Mouse (Mus musculus): ENCODE data around the gene B3gnt3. TPM values are rescaled to one million over a fixed set of nuclear protein-coding genes. Genes with fewer than 3 reads are reported as not detected.
"Not testable (repeated sequence)": the region's sequence is repeated elsewhere in the genome, so short reads cannot be mapped to it uniquely, and the experiment has no call there.

B3gnt3 gene
- polyA plus RNA-seq (2014; fragmentation: Nextera tagmentation; extraction: Ambion mirVana): 0.36 and 0.45 TPM in 2 replicates

GRCm38 (mm10) chr8:71701414-71702086 is at the start of gene B3gnt3:
Gene B3gnt3 (minus strand): TSS chr8:71701789.
- DNase-seq (ENCODE audit: low spot score) (peak; percentile 12), ATAC-seq (ENCODE audit: low FRiP score) (no peak)
- Histone ChIP-seq H3K36me3 (ENCODE audit: control insufficient read depth, insufficient read depth, low read length) (no peaks in the 10 kb centered on the region), H3K27me3 (ENCODE audit: control insufficient read depth, insufficient read depth, low read length) (peaks cover 46% of the 10 kb centered on the region), H3K9ac (ENCODE audit: low read depth, low read length) (no peak within 1 kb of the TSS), H3K4me1 (replicated peaks; ENCODE audit: control insufficient read depth, insufficient read depth, low read length) (no peaks in the 10 kb centered on the region), H3K4me3 (ENCODE audit: low read depth, low read length) (no peak within 1 kb of the TSS), H3K27ac (ENCODE audit: low read depth, low read length) (no peak within 1 kb of the TSS), H3K4me2 (replicated peaks; ENCODE audit: low read depth, low read length) (no peak within 1 kb of the TSS), H3K9me3 (ENCODE audit: control insufficient read depth, low read length) (no peaks in the 10 kb centered on the region)
- 18% methylated on average over 25 of the region's 34 CpGs for WGBS

GRCm38 (mm10) chr8:71749321-71750075 is 47.9 kb upstream of the B3gnt3 start:
- ATAC-seq (ENCODE audit: low FRiP score); H3K4me1 ChIP-seq (replicated peaks; ENCODE audit: control insufficient read depth, insufficient read depth, low read length); H3K4me2 ChIP-seq (replicated peaks; ENCODE audit: low read depth, low read length); H3K9ac ChIP-seq (ENCODE audit: low read depth, low read length); DNase-seq (ENCODE audit: low spot score); H3K27ac ChIP-seq (ENCODE audit: low read depth, low read length); H3K4me3 ChIP-seq (ENCODE audit: low read depth, low read length); H3K27me3 ChIP-seq (ENCODE audit: control insufficient read depth, insufficient read depth, low read length); H3K36me3 ChIP-seq (ENCODE audit: control insufficient read depth, insufficient read depth, low read length); H3K9me3 ChIP-seq (ENCODE audit: control insufficient read depth, low read length): not testable (repeated sequence)
- WGBS: 80% methylated on average over 6 of the region's 6 CpGs

DNA sequence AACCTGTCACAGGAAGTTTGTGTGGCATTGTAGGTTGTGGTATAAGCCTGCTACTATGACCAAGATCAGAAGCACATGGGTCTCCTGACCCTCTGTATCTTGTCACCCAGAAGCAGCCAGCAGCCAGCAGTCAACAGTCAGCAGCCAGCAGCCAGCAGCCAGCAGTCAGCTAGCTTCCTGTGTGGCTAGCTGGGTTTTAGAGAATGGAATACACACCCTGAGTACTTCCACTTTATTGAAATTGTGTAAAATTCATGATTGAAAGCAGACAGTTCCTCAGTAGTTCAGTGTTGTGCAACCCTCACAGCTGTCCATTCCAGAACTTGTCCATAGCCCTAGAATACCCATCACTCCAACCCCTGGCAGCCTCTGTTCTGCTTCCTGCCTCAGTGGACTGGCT is 45.5 kb upstream of the B3gnt3 start:
- not testable (repeated sequence) for DNase-seq (ENCODE audit: low spot score); H3K27ac ChIP-seq (ENCODE audit: low read depth, low read length); H3K4me1 ChIP-seq (replicated peaks; ENCODE audit: control insufficient read depth, insufficient read depth, low read length); H3K36me3 ChIP-seq (ENCODE audit: control insufficient read depth, insufficient read depth, low read length); H3K4me3 ChIP-seq (ENCODE audit: low read depth, low read length); ATAC-seq (ENCODE audit: low FRiP score); H3K4me2 ChIP-seq (replicated peaks; ENCODE audit: low read depth, low read length); H3K9ac ChIP-seq (ENCODE audit: low read depth, low read length); H3K9me3 ChIP-seq (ENCODE audit: control insufficient read depth, low read length); H3K27me3 ChIP-seq (ENCODE audit: control insufficient read depth, insufficient read depth, low read length)

- ATAC-seq (ENCODE audit: low FRiP score) (no peak), DNase-seq (ENCODE audit: low spot score) (no peak)
- Histone ChIP-seq H3K36me3 (ENCODE audit: control insufficient read depth, insufficient read depth, low read length) (no peaks in the 10 kb centered on the region), H3K4me3 (ENCODE audit: low read depth, low read length) (no peak overlapping the region), H3K9ac (ENCODE audit: low read depth, low read length) (no peak overlapping the region), H3K4me2 (replicated peaks; ENCODE audit: low read depth, low read length) (no peak overlapping the region), H3K9me3 (ENCODE audit: control insufficient read depth, low read length) (no peaks in the 10 kb centered on the region), H3K27ac (ENCODE audit: low read depth, low read length) (no peak overlapping the region), H3K27me3 (ENCODE audit: control insufficient read depth, insufficient read depth, low read length) (no peaks in the 10 kb centered on the region; the same call in 1 of the 2 replicates), H3K4me1 (replicated peaks; ENCODE audit: control insufficient read depth, insufficient read depth, low read length) (no peaks in the 10 kb centered on the region)
- 93% methylated on average over 1 of the region's 1 CpGs for WGBS
Observed at GRCm38 (mm10) chr8:71745322-71745721, 43.7 kb upstream of the B3gnt3 start.

GRCm38 (mm10) chr8:71742783-71743182 is 41.2 kb upstream of the B3gnt3 start:
- ATAC-seq (ENCODE audit: low FRiP score) (no peak), DNase-seq (ENCODE audit: low spot score) (no peak)
- Histone ChIP-seq H3K4me2 (replicated peaks; ENCODE audit: low read depth, low read length) (no peak overlapping the region), H3K36me3 (ENCODE audit: control insufficient read depth, insufficient read depth, low read length) (no peaks in the 10 kb centered on the region), H3K9me3 (ENCODE audit: control insufficient read depth, low read length) (no peaks in the 10 kb centered on the region), H3K27me3 (ENCODE audit: control insufficient read depth, insufficient read depth, low read length) (no peaks in the 10 kb centered on the region; the same call in 1 of the 2 replicates), H3K4me1 (replicated peaks; ENCODE audit: control insufficient read depth, insufficient read depth, low read length) (no peaks in the 10 kb centered on the region), H3K9ac (ENCODE audit: low read depth, low read length) (no peak overlapping the region), H3K4me3 (ENCODE audit: low read depth, low read length) (no peak overlapping the region), H3K27ac (ENCODE audit: low read depth, low read length) (no peak overlapping the region)
- 70% methylated on average over 2 of the region's 2 CpGs for WGBS

GRCm38 (mm10) chr8:71741687-71742114 is 40.1 kb upstream of the B3gnt3 start:
- no peaks in the 10 kb centered on the region for H3K4me1 ChIP-seq (replicated peaks; ENCODE audit: control insufficient read depth, insufficient read depth, low read length)
- DNase-seq (ENCODE audit: low spot score) (no peak), ATAC-seq (ENCODE audit: low FRiP score) (peak; percentile 59; the same call in 1 of the 2 replicates)
- 7% methylated on average over 19 of the region's 19 CpGs for WGBS
- no peaks in the 10 kb centered on the region; the same call in 1 of the 2 replicates for H3K27me3 ChIP-seq (ENCODE audit: control insufficient read depth, insufficient read depth, low read length)
- no peak overlapping the region for H3K9ac ChIP-seq (ENCODE audit: low read depth, low read length)
- no peaks in the 10 kb centered on the region for H3K9me3 ChIP-seq (ENCODE audit: control insufficient read depth, low read length)
- H3K4me2 ChIP-seq (replicated peaks; ENCODE audit: low read depth, low read length): peak overlapping the region; percentile 34
- no peaks in the 10 kb centered on the region for H3K36me3 ChIP-seq (ENCODE audit: control insufficient read depth, insufficient read depth, low read length)
- H3K4me3 ChIP-seq (ENCODE audit: low read depth, low read length): no peak overlapping the region
- H3K27ac ChIP-seq (ENCODE audit: low read depth, low read length): no peak overlapping the region

DNA sequence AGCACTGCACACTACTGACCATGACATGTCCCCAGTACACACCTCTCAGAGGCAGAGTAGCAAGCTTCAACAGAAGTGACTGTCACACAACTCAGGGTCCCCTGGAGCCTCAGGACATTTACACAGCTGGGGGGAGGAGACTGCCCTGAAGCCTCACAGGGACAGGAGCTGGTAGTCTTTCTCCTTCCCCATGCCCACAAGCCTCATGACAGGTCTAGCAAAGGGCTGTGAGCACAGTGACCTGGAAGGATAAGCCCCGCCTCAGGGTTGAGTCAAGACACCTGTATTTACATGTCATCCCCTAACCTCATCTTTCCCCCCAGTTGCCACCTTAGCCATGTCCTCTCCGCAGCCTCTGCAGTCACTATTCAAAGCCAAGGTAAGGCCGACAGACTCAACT is 39.6 kb upstream of the B3gnt3 start:
- 26% methylated on average over 3 of the region's 3 CpGs for WGBS
- Histone ChIP-seq H3K4me1 (replicated peaks; ENCODE audit: control insufficient read depth, insufficient read depth, low read length) (no peaks in the 10 kb centered on the region), H3K9ac (ENCODE audit: low read depth, low read length) (no peak overlapping the region), H3K27me3 (ENCODE audit: control insufficient read depth, insufficient read depth, low read length) (no peaks in the 10 kb centered on the region; the same call in 1 of the 2 replicates), H3K9me3 (ENCODE audit: control insufficient read depth, low read length) (no peaks in the 10 kb centered on the region), H3K36me3 (ENCODE audit: control insufficient read depth, insufficient read depth, low read length) (no peaks in the 10 kb centered on the region), H3K4me3 (ENCODE audit: low read depth, low read length) (no peak overlapping the region), H3K4me2 (replicated peaks; ENCODE audit: low read depth, low read length) (no peak overlapping the region; the same call in 1 of the 2 replicates), H3K27ac (ENCODE audit: low read depth, low read length) (no peak overlapping the region)
- DNase-seq (ENCODE audit: low spot score) (no peak), ATAC-seq (ENCODE audit: low FRiP score) (peak; percentile 26; the same call in 1 of the 2 replicates)

DNA sequence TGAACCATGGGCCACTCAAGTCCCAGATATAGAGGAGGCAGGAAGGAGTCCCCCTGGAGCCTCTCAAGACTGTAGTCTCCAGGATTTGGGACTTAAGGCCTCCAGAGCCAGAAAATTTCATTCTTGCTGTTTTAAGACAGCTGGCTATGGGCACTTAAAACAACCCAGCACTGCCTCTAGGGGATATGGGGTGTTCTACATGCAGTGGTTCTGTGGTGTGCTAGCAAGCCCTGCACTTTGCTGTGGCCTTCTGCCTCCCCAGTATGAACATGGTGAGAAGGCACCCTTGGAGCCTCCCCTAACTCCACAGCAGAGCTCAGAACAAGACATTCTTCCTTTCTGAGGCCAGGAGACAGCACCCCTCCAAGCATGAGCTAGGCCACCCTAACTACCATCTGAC is 36.7 kb upstream of the B3gnt3 start:
- not testable (repeated sequence) for ATAC-seq (ENCODE audit: low FRiP score); DNase-seq (ENCODE audit: low spot score); H3K4me2 ChIP-seq (replicated peaks; ENCODE audit: low read depth, low read length); H3K27ac ChIP-seq (ENCODE audit: low read depth, low read length); H3K36me3 ChIP-seq (ENCODE audit: control insufficient read depth, insufficient read depth, low read length); H3K4me3 ChIP-seq (ENCODE audit: low read depth, low read length); H3K9ac ChIP-seq (ENCODE audit: low read depth, low read length); H3K4me1 ChIP-seq (replicated peaks; ENCODE audit: control insufficient read depth, insufficient read depth, low read length); H3K27me3 ChIP-seq (ENCODE audit: control insufficient read depth, insufficient read depth, low read length); H3K9me3 ChIP-seq (ENCODE audit: control insufficient read depth, low read length)
